Mouse (Mus musculus) neutrophil, adult 5-6 weeks (primary cell): ENCODE measurements around the gene Sstr5. TPM values are rescaled to one million over a fixed set of nuclear protein-coding genes. Genes with fewer than 3 reads are reported as not detected.

ENCODE experiments used
- ATAC-seq: fragments of 151-379, 151-347 bp; 2 replicates; pipeline ENCODE4 v1.8.0; 2017; ENCODE audit warnings: mild to moderate bottlenecking, moderate TSS enrichment; ENCODE audit not compliant: insufficient number of reproducible peaks, poor library complexity, low FRiP score, severe bottlenecking; ENCODE audit errors: extremely low read depth
- total RNA-seq: library from RNA; stranded (forward); fragments of 200-1000 nt; gene quantifications from 2 replicates; pipeline ENCODE4 v1.2.3, GENCODE M21; 2017

Gene Sstr5
- total RNA-seq, 1 experiment from 2014 or later, result not detected

DNA sequence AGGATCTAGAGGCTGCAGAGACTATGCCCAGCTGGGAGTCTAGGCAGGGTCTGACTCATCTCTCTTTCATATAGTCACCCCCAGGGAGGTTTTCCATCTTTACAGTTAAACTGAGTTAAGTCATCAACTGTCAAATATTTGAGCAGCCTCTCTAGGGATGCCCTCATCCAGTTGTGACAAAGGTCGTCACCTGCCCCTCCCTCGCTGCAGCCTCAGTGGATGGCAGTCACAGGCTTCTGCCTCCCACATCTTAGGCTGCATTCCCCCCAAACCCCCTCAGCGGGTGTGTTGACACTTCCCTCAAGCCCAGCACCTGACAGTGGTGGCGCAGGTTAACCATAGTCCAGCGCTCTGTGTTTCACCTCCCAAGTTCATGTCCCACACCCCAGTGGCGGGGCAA lies 55.7 kb downstream of the Sstr5 start:
- ATAC-seq, result no peak

Other genes starting within 250 kb of the Sstr5 start
- gene Baiap3, start 240.9 kb downstream of the Sstr5 start, total RNA-seq, result 5.4 and 7.8 TPM in 2 replicates
- gene Ube2i, start 222.7 kb downstream of the Sstr5 start, total RNA-seq, result 303 and 329 TPM in 2 replicates
- gene Prss34, start 198.9 kb downstream of the Sstr5 start, total RNA-seq, result 0.58 TPM in 1 of 2 replicates, not detected in the other
- not detected in 2 replicates for gene Prss28, start 188.6 kb downstream of the Sstr5 start, total RNA-seq
- gene Prss29, start 178.6 kb downstream of the Sstr5 start, total RNA-seq, result not detected in 2 replicates
- gene Tpsab1, start 151.7 kb downstream of the Sstr5 start, total RNA-seq, result not detected in 2 replicates
- not detected in 2 replicates for gene Tpsb2, start 131.0 kb downstream of the Sstr5 start, total RNA-seq
- not detected in 2 replicates for gene Tpsg1, start 128.0 kb downstream of the Sstr5 start, total RNA-seq
- gene Cacna1h, start 63.5 kb downstream of the Sstr5 start, total RNA-seq, result 1.5 and 4.3 TPM in 2 replicates
- not detected in 2 replicates for gene Tekt4, start 42.7 kb downstream of the Sstr5 start, total RNA-seq
- not detected in 2 replicates for gene Sox8, start 73.4 kb upstream of the Sstr5 start, total RNA-seq
- gene Lmf1, start 81.8 kb upstream of the Sstr5 start, total RNA-seq, result 10.9 and 11.8 TPM in 2 replicates
- not detected in 2 replicates for gene Gng13, start 219.9 kb upstream of the Sstr5 start, total RNA-seq
- gene Chtf18, start 230.1 kb upstream of the Sstr5 start, total RNA-seq, result 1.5 and 2.3 TPM in 2 replicates
- gene Rpusd1, start 230.4 kb upstream of the Sstr5 start, total RNA-seq, result 1.7 and 2.2 TPM in 2 replicates
- gene Mslnl, start 238.8 kb upstream of the Sstr5 start, total RNA-seq, result not detected in 2 replicates